8 mouse cellular contexts compared by ENCODE assay signal in the genomic region with DNA sequence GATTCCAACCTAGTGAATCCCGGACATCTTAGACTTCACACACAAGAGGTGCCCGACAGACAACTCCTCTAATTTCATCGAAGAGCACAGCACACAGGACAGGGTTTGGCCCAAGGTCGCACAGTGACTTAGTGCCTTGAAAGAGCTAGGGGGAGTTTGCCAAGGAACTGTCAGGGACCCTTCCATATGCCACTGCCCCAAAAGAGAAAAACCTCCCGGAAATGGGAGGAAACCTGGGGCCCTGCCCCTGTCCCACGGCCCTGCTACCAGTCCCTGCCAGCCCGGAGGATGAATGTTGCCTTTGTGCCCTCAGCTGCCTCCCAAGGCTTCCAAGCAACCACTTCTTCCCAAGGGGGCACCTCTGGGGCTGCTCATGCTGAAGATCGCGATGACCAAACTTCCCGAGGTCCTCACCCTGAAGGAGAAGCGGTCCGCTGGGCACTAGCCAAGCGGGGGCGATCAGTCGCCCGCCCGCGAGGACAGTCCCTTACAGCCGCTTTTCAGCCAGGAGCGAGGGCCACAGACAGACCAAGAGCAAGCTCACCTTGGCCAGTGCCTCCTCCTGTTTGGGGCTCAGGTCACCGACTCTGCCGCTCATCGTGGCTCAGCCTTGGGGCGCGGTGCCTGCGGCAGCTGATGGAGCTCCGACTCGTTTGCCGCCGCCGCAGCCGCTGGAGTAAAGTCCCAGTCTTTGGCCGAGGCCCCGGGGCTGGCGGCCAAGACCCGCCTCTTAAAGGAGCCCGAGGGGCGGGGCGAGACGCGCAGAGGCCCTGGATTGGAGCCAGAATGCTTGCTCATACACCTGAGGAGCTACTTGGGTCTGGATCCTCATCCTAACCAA. TPM values are rescaled to one million over a fixed set of nuclear protein-coding genes. Genes with fewer than 3 reads are reported as not detected.
DNase-seq lines count a peak whose midpoint lies in the region; ATAC-seq lines count a peak whose summit lies in the region.

No protein-coding gene starts in this region.

- 3% methylated on average over 41 of the region's 41 CpGs for WGBS in intestine, embryonic 14.5 days
- WGBS in midbrain, embryonic 11.5 days, result 3% methylated on average over 41 of the region's 41 CpGs

- intact Hi-C loops in left cerebral cortex, postnatal 4 days (cut with DNase I), result no loop called here

- peak; percentile 54 for DNase-seq in thymus, postnatal 4 days
- DNase-seq in thymus, postnatal 10 days (ENCODE audit: low spot score in 2 of 2), result no peak
- DNase-seq in embryo, embryonic 11 days, result peak; percentile 84
- peak; percentile 42 to 62 for DNase-seq in gastrocnemius, postnatal 4 days (ENCODE audit: low spot score in 2 of 2)
- DNase-seq in intestine, embryonic 14.5 days (ENCODE audit: low spot score), result peak; percentile 84
- peak; percentile 66 for DNase-seq in left cerebral cortex, postnatal 4 days
- DNase-seq in midbrain, embryonic 11.5 days (ENCODE audit: low spot score, missing footprints), result peak; percentile 97
- DNase-seq in spleen, adult 12 weeks (ENCODE audit: low spot score), result peak; percentile 77

- no peak overlapping the region for H3K27ac ChIP-seq in intestine, embryonic 14.5 days (ENCODE audit: low read depth)
- H3K27ac ChIP-seq in midbrain, embryonic 11.5 days (ENCODE audit: low read depth, low read length), result no peak overlapping the region

- ATAC-seq in intestine, embryonic 14.5 days (replicated peaks; ENCODE audit: low FRiP score, low TSS enrichment, low read depth), result peak; percentile 75
- ATAC-seq in midbrain, embryonic 11.5 days (ENCODE audit: low FRiP score), result peak; percentile 77

- peaks cover 23% of the 10 kb centered on the region for H3K27me3 ChIP-seq in intestine, embryonic 14.5 days (replicated peaks; ENCODE audit: control insufficient read depth, insufficient read depth, low read length)
- 0 out of 2 replicates have a peak, but pooled peaks cover 2% of the 10 kb centered on the region for H3K27me3 ChIP-seq in midbrain, embryonic 11.5 days (ENCODE audit: control insufficient read depth, insufficient read depth, low read length)

- peak overlapping the region; percentile 53 for H3K9ac ChIP-seq in intestine, embryonic 14.5 days (ENCODE audit: low read length)
- peak overlapping the region; percentile 76 for H3K9ac ChIP-seq in midbrain, embryonic 11.5 days (ENCODE audit: low read length)

- peaks cover 5% of the 10 kb centered on the region for H3K4me1 ChIP-seq in intestine, embryonic 14.5 days (replicated peaks; ENCODE audit: control insufficient read depth, insufficient read depth, low read length)
- no peaks in the 10 kb centered on the region for H3K4me1 ChIP-seq in midbrain, embryonic 11.5 days (ENCODE audit: control insufficient read depth, insufficient read depth, low read length)

- peak overlapping the region; percentile 98 for H3K4me2 ChIP-seq in intestine, embryonic 14.5 days (ENCODE audit: low read length)
- H3K4me2 ChIP-seq in midbrain, embryonic 11.5 days, result peak overlapping the region; percentile 97

- no peaks in the 10 kb centered on the region for H3K9me3 ChIP-seq in intestine, embryonic 14.5 days (ENCODE audit: control insufficient read depth, low read length)
- H3K9me3 ChIP-seq in midbrain, embryonic 11.5 days (ENCODE audit: control insufficient read depth, low read length), result no peaks in the 10 kb centered on the region

- H3K4me3 ChIP-seq in intestine, embryonic 14.5 days (ENCODE audit: low read depth, low read length), result peak overlapping the region; percentile 56
- H3K4me3 ChIP-seq in midbrain, embryonic 11.5 days (ENCODE audit: low read depth, low read length), result peak overlapping the region; percentile 56

- H3K36me3 ChIP-seq in intestine, embryonic 14.5 days (ENCODE audit: control insufficient read depth, insufficient read depth, low read length), result no peaks in the 10 kb centered on the region
- no peaks in the 10 kb centered on the region for H3K36me3 ChIP-seq in midbrain, embryonic 11.5 days (ENCODE audit: control insufficient read depth, insufficient read depth, low read length)

RNA-seq across cellular contexts. Expression of a gene that starts 4.9 kb away (rescaled TPM):
- total RNA-seq in gastrocnemius, postnatal 4 days (2021), result 1 to 10 TPM; 2.3 to 2.6 TPM
- 0.84 and 1.1 TPM in 2 replicates for polyA plus RNA-seq in intestine, embryonic 14.5 days (2014; fragmentation: Nextera tagmentation; extraction: Ambion mirVana)
- total RNA-seq in left cerebral cortex, postnatal 4 days (2021), result 1 to 10 TPM; 6.8 to 8.3 TPM
- 1.9 TPM in 2 replicates for polyA plus RNA-seq in midbrain, embryonic 11.5 days (2014; fragmentation: Nextera tagmentation; extraction: Ambion mirVana)

RNA-seq across cellular contexts. Expression of a gene that starts 16.7 kb away (rescaled TPM):
- 10 to 100 TPM; 12.8 to 18.1 TPM for total RNA-seq in gastrocnemius, postnatal 4 days (2021)
- polyA plus RNA-seq in intestine, embryonic 14.5 days (2014; fragmentation: Nextera tagmentation; extraction: Ambion mirVana), result 24.9 and 27.7 TPM in 2 replicates
- total RNA-seq in left cerebral cortex, postnatal 4 days (2021), result 10 to 100 TPM; 57.0 to 58.6 TPM
- 23.5 and 26.7 TPM in 2 replicates for polyA plus RNA-seq in midbrain, embryonic 11.5 days (2014; fragmentation: Nextera tagmentation; extraction: Ambion mirVana)

RNA-seq across cellular contexts. Expression of a gene that starts 23.1 kb away (rescaled TPM):
- total RNA-seq in gastrocnemius, postnatal 4 days (2021), result 10 to 100 TPM in 1 of 2 experiments, 1 to 10 TPM in 1; 10.0 to 12.5 TPM
- polyA plus RNA-seq in intestine, embryonic 14.5 days (2014; fragmentation: Nextera tagmentation; extraction: Ambion mirVana), result 22.5 and 25.2 TPM in 2 replicates
- 10 to 100 TPM; 15.3 to 16.3 TPM for total RNA-seq in left cerebral cortex, postnatal 4 days (2021)
- 5.7 TPM in 2 replicates for polyA plus RNA-seq in midbrain, embryonic 11.5 days (2014; fragmentation: Nextera tagmentation; extraction: Ambion mirVana)

RNA-seq across cellular contexts. Expression of a gene that starts 41.8 kb away (rescaled TPM):
- total RNA-seq in gastrocnemius, postnatal 4 days (2021), result 10 to 100 TPM in 1 of 2 experiments, 1 to 10 TPM in 1; 8.7 to 10.3 TPM
- 3.0 and 4.7 TPM in 2 replicates for polyA plus RNA-seq in intestine, embryonic 14.5 days (2014; fragmentation: Nextera tagmentation; extraction: Ambion mirVana)
- total RNA-seq in left cerebral cortex, postnatal 4 days (2021), result 10 to 100 TPM; 12.1 to 13.5 TPM
- 2.5 and 3.1 TPM in 2 replicates for polyA plus RNA-seq in midbrain, embryonic 11.5 days (2014; fragmentation: Nextera tagmentation; extraction: Ambion mirVana)

RNA-seq across cellular contexts. Expression of a gene that starts 41.8 kb away (rescaled TPM):
- 10 to 100 TPM; 41.2 to 50.6 TPM for total RNA-seq in gastrocnemius, postnatal 4 days (2021)
- 59.5 and 61.3 TPM in 2 replicates for polyA plus RNA-seq in intestine, embryonic 14.5 days (2014; fragmentation: Nextera tagmentation; extraction: Ambion mirVana)
- 10 to 100 TPM; 75.5 to 93.4 TPM for total RNA-seq in left cerebral cortex, postnatal 4 days (2021)
- polyA plus RNA-seq in midbrain, embryonic 11.5 days (2014; fragmentation: Nextera tagmentation; extraction: Ambion mirVana), result 92.1 and 93.6 TPM in 2 replicates

Comparison
In these comparisons a context has a peak if more than half of its experiments do, and no peak if none do; other contexts are left out.
1. DNase-seq: peak in thymus, postnatal 4 days (single experiment), embryo, embryonic 11 days (single experiment), gastrocnemius, postnatal 4 days (2 of 2), intestine, embryonic 14.5 days (single experiment), left cerebral cortex, postnatal 4 days (single experiment), midbrain, embryonic 11.5 days (single experiment) and spleen, adult 12 weeks (single experiment); none in thymus, postnatal 10 days (0 of 2).